Comparison of ENCODE assay signal across 28 mouse cellular contexts in the genomic region with DNA sequence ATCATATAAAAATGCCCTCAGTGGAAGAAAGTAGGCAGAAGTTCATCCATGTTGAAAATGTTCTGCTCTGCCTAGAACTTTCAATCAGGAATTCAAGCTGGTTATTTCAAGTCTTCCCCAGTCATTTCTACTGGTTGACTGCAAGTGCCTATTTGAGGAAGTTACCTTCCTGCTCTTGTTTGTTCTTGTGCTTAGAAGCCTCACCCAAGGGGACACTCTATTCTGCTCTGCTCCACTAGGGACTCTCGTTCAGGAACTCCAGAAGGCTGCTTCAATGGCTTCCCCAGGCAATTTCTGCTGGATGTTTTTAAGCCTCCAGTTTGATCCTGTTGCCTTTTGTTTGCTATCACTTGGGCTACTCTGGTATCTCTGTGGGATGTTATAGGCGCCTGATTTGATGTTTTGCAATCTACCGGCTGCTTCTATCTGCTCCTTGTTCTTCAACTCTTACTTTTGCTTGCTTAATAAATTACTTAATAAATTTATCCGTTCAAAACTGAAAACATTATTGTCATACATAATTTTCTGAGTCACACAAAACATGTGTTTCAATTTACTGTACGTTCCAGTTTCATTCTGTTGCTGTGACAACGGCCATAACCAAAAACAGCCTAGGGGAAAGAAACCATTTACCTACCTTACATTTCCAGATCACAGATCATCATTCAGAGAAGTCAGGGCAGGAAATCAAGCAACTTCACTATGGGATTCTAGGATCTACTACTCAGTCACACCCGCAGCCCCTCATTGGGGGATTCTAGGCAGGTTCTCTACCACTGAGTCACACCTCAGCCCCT.
DNase-seq lines count a peak whose midpoint lies in the region; ATAC-seq and TF ChIP-seq lines count a peak whose summit lies in the region.
"Had no signal": no experiment of that assay in that cellular context is flagged by ENCODE, and none has a peak within 500 bp of the region (broad histone marks: within the 10 kb centered on the region; RNA-seq: fewer than 3 reads in every experiment).

No protein-coding gene starts in this region.

- WGBS in embryonic facial prominence, embryonic 14.5 days = 49% methylated on average over 7 of the region's 7 CpGs
- 83% methylated on average over 7 of the region's 7 CpGs for WGBS in hindbrain, embryonic 14.5 days

- H3K4me3 ChIP-seq in MEL (ENCODE audit: control insufficient read depth in 1 of 2, insufficient read depth in 1 of 2, low read depth in 2 of 2, low read length in 2 of 2) = no peak overlapping the region
- no peak overlapping the region for H3K4me3 ChIP-seq in embryonic facial prominence, embryonic 14.5 days (ENCODE audit: low read depth, low read length)
- no peak overlapping the region for H3K4me3 ChIP-seq in hindbrain, embryonic 14.5 days (replicated peaks; ENCODE audit: low read length)
- H3K4me3 ChIP-seq: forebrain, embryonic 15.5 days; heart, adult 2 months; heart, embryonic 13.5 days; hindbrain, embryonic 15.5 days; limb, embryonic 13.5 days; liver, embryonic 12.5 days; neural tube, embryonic 12.5 days; stomach, embryonic 15.5 days had no signal

- no peaks in the 10 kb centered on the region for H3K27me3 ChIP-seq in MEL (ENCODE audit: control insufficient read depth in 1 of 2, insufficient read depth in 2 of 2, low read length in 2 of 2)
- no peaks in the 10 kb centered on the region for H3K27me3 ChIP-seq in embryonic facial prominence, embryonic 14.5 days (replicated peaks; ENCODE audit: control insufficient read depth, insufficient read depth, low read length)
- H3K27me3 ChIP-seq in hindbrain, embryonic 14.5 days (ENCODE audit: control insufficient read depth, insufficient read depth, low read length) = no peaks in the 10 kb centered on the region
- H3K27me3 ChIP-seq: forebrain, embryonic 15.5 days; hindbrain, embryonic 15.5 days; limb, embryonic 13.5 days; liver, embryonic 12.5 days; neural tube, embryonic 12.5 days; stomach, embryonic 15.5 days had no signal

- H3K9me3 ChIP-seq in MEL (replicated peaks; ENCODE audit: insufficient read depth, low read length) = no peaks in the 10 kb centered on the region
- H3K9me3 ChIP-seq in embryonic facial prominence, embryonic 14.5 days (ENCODE audit: control insufficient read depth, low read length) = no peaks in the 10 kb centered on the region
- H3K9me3 ChIP-seq in hindbrain, embryonic 14.5 days (ENCODE audit: control insufficient read depth, low read length) = no peaks in the 10 kb centered on the region
- H3K9me3 ChIP-seq: forebrain, embryonic 15.5 days; heart, embryonic 13.5 days; hindbrain, embryonic 15.5 days; limb, embryonic 13.5 days; liver, embryonic 12.5 days; neural tube, embryonic 12.5 days; stomach, embryonic 15.5 days had no signal

- H3K36me3 ChIP-seq in MEL (ENCODE audit: control insufficient read depth in 1 of 2, insufficient read depth in 2 of 2, low read length in 2 of 2) = no peaks in the 10 kb centered on the region
- no peaks in the 10 kb centered on the region for H3K36me3 ChIP-seq in embryonic facial prominence, embryonic 14.5 days (ENCODE audit: control insufficient read depth, insufficient read depth, low read length)
- no peaks in the 10 kb centered on the region for H3K36me3 ChIP-seq in hindbrain, embryonic 14.5 days (replicated peaks; ENCODE audit: control insufficient read depth, insufficient read depth)
- H3K36me3 ChIP-seq: forebrain, embryonic 15.5 days; heart, embryonic 13.5 days; hindbrain, embryonic 15.5 days; limb, embryonic 13.5 days; liver, embryonic 12.5 days; neural tube, embryonic 12.5 days; stomach, embryonic 15.5 days had no signal

- TF ChIP-seq POLR2A in MEL (IDR thresholded peaks at IDR 0.05; ENCODE audit: control insufficient read depth in 1 of 2, insufficient read depth in 1 of 2, low read depth in 1 of 2, low read length in 2 of 2, poor library complexity in 1 of 2) = no peak

- ATAC-seq in embryonic facial prominence, embryonic 14.5 days (ENCODE audit: low read depth) = no peak
- ATAC-seq in megakaryocyte progenitor cell, adult 5-6 weeks (replicated peaks; ENCODE audit: poor library complexity) = peak; percentile 59
- no peak for ATAC-seq in hindbrain, embryonic 14.5 days (ENCODE audit: low FRiP score)
- ATAC-seq: forebrain, embryonic 15.5 days; liver, embryonic 12.5 days had no signal

- TF ChIP-seq CTCF in MEL (IDR thresholded peaks at IDR 0.05 in 2 of 3, conservative IDR thresholded peaks at IDR 0.05 in 1 of 3; ENCODE audit: control insufficient read depth in 1 of 3, insufficient read depth in 1 of 3, low read depth in 2 of 3, low read length in 3 of 3, poor library complexity in 1 of 3, severe bottlenecking in 1 of 3) = no peak

- no peak for TF ChIP-seq RAD21 in MEL (IDR thresholded peaks at IDR 0.05; ENCODE audit: low read depth, low read length)

- TF ChIP-seq EP300 in MEL (IDR thresholded peaks at IDR 0.05; ENCODE audit: low read depth in 1 of 2, low read length in 2 of 2) = no peak

- peak; percentile 41 for DNase-seq in 3T3-L1 (ENCODE audit: low read depth, low spot score)
- DNase-seq in MEL (ENCODE audit: low read depth, low spot score) = peak; percentile 6
- DNase-seq in embryonic facial prominence, embryonic 14.5 days (ENCODE audit: low spot score) = peak; percentile 33
- DNase-seq in cerebellum, adult 9-10 months = no peak
- DNase-seq in hindbrain, embryonic 14.5 days (ENCODE audit: low spot score) = no peak
- DNase-seq in kidney, postnatal 36 days = no peak
- DNase-seq: adrenal gland, postnatal 25 days; cerebellum, adult 8-10 months; gastrocnemius, postnatal 25 days; heart, adult 2 months; heart, postnatal 14 days; kidney, adult 8-10 months; kidney, postnatal 25 days; layer of hippocampus, adult 9-11 months; lung, adult 18-20 months; lung, postnatal 14 days; midbrain, embryonic 14.5 days; right cerebral cortex, postnatal 14 days; spleen, adult 18-20 months; thymus, adult 18-20 months had no signal

- H3K4me2 ChIP-seq in embryonic facial prominence, embryonic 14.5 days (ENCODE audit: low read depth, low read length) = no peak overlapping the region
- H3K4me2 ChIP-seq in hindbrain, embryonic 14.5 days (replicated peaks) = no peak overlapping the region
- H3K4me2 ChIP-seq: forebrain, embryonic 15.5 days; heart, embryonic 13.5 days; hindbrain, embryonic 15.5 days; limb, embryonic 13.5 days; liver, embryonic 12.5 days; neural tube, embryonic 12.5 days; stomach, embryonic 15.5 days had no signal

- H3K79me2 ChIP-seq in MEL (ENCODE audit: control insufficient read depth, insufficient read depth, low read length, poor library complexity) = no peaks in the 10 kb centered on the region

- no peaks in the 10 kb centered on the region for H3K4me1 ChIP-seq in MEL (ENCODE audit: control insufficient read depth in 1 of 2, insufficient read depth in 2 of 2, low read length in 2 of 2)
- no peaks in the 10 kb centered on the region for H3K4me1 ChIP-seq in embryonic facial prominence, embryonic 14.5 days (ENCODE audit: control insufficient read depth, insufficient read depth, low read length)
- H3K4me1 ChIP-seq in hindbrain, embryonic 14.5 days (replicated peaks; ENCODE audit: control insufficient read depth, insufficient read depth, low read length) = no peaks in the 10 kb centered on the region
- H3K4me1 ChIP-seq: forebrain, embryonic 15.5 days; heart, embryonic 13.5 days; hindbrain, embryonic 15.5 days; limb, embryonic 13.5 days; liver, embryonic 12.5 days; neural tube, embryonic 12.5 days; stomach, embryonic 15.5 days had no signal

- no peak overlapping the region for H3K27ac ChIP-seq in MEL (ENCODE audit: control insufficient read depth, low read depth, low read length)
- H3K27ac ChIP-seq in embryonic facial prominence, embryonic 14.5 days (replicated peaks; ENCODE audit: low read depth, low read length) = no peak overlapping the region
- no peak overlapping the region for H3K27ac ChIP-seq in hindbrain, embryonic 14.5 days
- H3K27ac ChIP-seq: forebrain, embryonic 15.5 days; heart, adult 2 months; heart, embryonic 13.5 days; hindbrain, embryonic 15.5 days; limb, embryonic 13.5 days; liver, embryonic 12.5 days; neural tube, embryonic 12.5 days; stomach, embryonic 15.5 days had no signal

- no peak overlapping the region for H3K9ac ChIP-seq in MEL (ENCODE audit: control insufficient read depth, low read depth, low read length, poor library complexity, severe bottlenecking)
- H3K9ac ChIP-seq in embryonic facial prominence, embryonic 14.5 days (ENCODE audit: low read depth, low read length) = no peak overlapping the region
- no peak overlapping the region for H3K9ac ChIP-seq in hindbrain, embryonic 14.5 days
- H3K9ac ChIP-seq: forebrain, embryonic 15.5 days; heart, embryonic 13.5 days; hindbrain, embryonic 15.5 days; limb, embryonic 13.5 days; liver, embryonic 12.5 days; neural tube, embryonic 12.5 days; stomach, embryonic 15.5 days had no signal

TF ChIP-seq in MEL, 35 proteins besides CTCF, POLR2A, EP300 and RAD21:
- TF ChIP-seq JUND (IDR thresholded peaks at IDR 0.05; ENCODE audit: low read depth, low read length) = no peak
- TF ChIP-seq USF2 (IDR thresholded peaks at IDR 0.05; ENCODE audit: borderline replicate concordance in 1 of 2, insufficient read depth in 1 of 2, low read depth in 1 of 2, low read length in 2 of 2) = no peak
- TF ChIP-seq HCFC1 (IDR thresholded peaks at IDR 0.05; ENCODE audit: low read depth, low read length) = no peak
- TF ChIP-seq USF1 (IDR thresholded peaks at IDR 0.05; ENCODE audit: low read depth, low read length) = no peak
- TF ChIP-seq GATA1 (IDR thresholded peaks at IDR 0.05; ENCODE audit: low read depth, low read length) = no peak
- TF ChIP-seq MAFK (IDR thresholded peaks at IDR 0.05; ENCODE audit: borderline replicate concordance, low read depth, low read length) = no peak
- TF ChIP-seq BHLHE40 (IDR thresholded peaks at IDR 0.05; ENCODE audit: borderline replicate concordance, low read depth, low read length) = no peak

Comparison
In these comparisons a context has a peak if more than half of its experiments do, and no peak if none do; other contexts are left out.
1. DNase-seq: peak in 3T3-L1 (single experiment), MEL (single experiment) and embryonic facial prominence, embryonic 14.5 days (single experiment); none in cerebellum, adult 9-10 months (single experiment), hindbrain, embryonic 14.5 days (single experiment) and kidney, postnatal 36 days (0 of 2).